Mouse (Mus musculus) heart, postnatal 0 days (tissue): ENCODE measurements around the gene Ddx18. TPM values are rescaled to one million over a fixed set of nuclear protein-coding genes. Genes with fewer than 3 reads are reported as not detected.

Experiments used
- ATAC-seq: fragments of 200-750 bp; cut with Nextera tagmentation; 2 replicates; pipeline ENCODE4 v1.8.0; 2017; ENCODE audit warnings: low read depth, moderate number of reproducible peaks, moderate library complexity; ENCODE audit not compliant: insufficient read depth
- DNase-seq: peaks from one replicate; pipeline ENCODE4 v3.0.0-alpha.2; 2016; ENCODE audit warnings: low spot score
- H3K27ac ChIP-seq: fragments of 300-500 bp; sonication (generic); 2 replicates; pipeline ENCODE4 v1.5.1; 2014; ENCODE audit warnings: low read depth, mild to moderate bottlenecking
- H3K27me3 ChIP-seq: fragments of 300-500 bp; sonication (generic); 2 replicates; pipeline ENCODE4 v1.6.1; 2014; ENCODE audit warnings: low read length, mixed read lengths; ENCODE audit not compliant: control insufficient read depth, insufficient read depth
- H3K36me3 ChIP-seq: fragments of 300-500 bp; sonication (generic); replicated peaks from 2 replicates; pipeline ENCODE4 v1.6.1; 2014; ENCODE audit warnings: low read length, mixed read lengths; ENCODE audit not compliant: control insufficient read depth, insufficient read depth
- H3K4me1 ChIP-seq: fragments of 300-500 bp; sonication (generic); 2 replicates; pipeline ENCODE4 v1.6.1; 2014; ENCODE audit warnings: antibody characterized with exemption; ENCODE audit not compliant: control insufficient read depth, insufficient read depth
- H3K4me2 ChIP-seq: fragments of 300-500 bp; sonication (generic); 2 replicates; pipeline ENCODE4 v1.6.1; 2014; ENCODE audit warnings: low read depth, mild to moderate bottlenecking, low read length, moderate library complexity
- H3K4me3 ChIP-seq: fragments of 300-500 bp; sonication (generic); 2 replicates; pipeline ENCODE4 v1.5.1; 2014; ENCODE audit warnings: low read depth, low read length
- H3K9ac ChIP-seq: fragments of 300-500 bp; sonication (generic); replicated peaks from 2 replicates; pipeline ENCODE4 v1.6.1; 2014; ENCODE audit warnings: low read depth, low read length, mixed read lengths
- H3K9me3 ChIP-seq: fragments of 300-500 bp; sonication (generic); replicated peaks from 2 replicates; pipeline ENCODE4 v1.6.1; 2016; ENCODE audit warnings: low read length; ENCODE audit not compliant: control insufficient read depth
- CTCF ChIP-seq: IDR thresholded peaks from 2 replicates; pipeline ENCODE4 v1.5.1; 2016; ENCODE audit warnings: antibody characterized with exemption, control low read depth, low read depth
- EP300 ChIP-seq: IDR thresholded peaks from 2 replicates; pipeline ENCODE4 v1.6.1; 2016; ENCODE audit warnings: antibody characterized with exemption, low read depth
- WGBS: fragments of 180-500 bp; shearing (Covaris S2); extraction: QIAGEN DNeasy Blood & Tissue Kit; methylation state at CpG from one replicate; pipeline ENCODE4 v1.1.7; 2014; 5-methylcytosine and 5-hydroxymethylcytosine counted together
- polyA plus RNA-seq: library from polyadenylated mRNA; unstranded; fragments of >200 nt; fragmentation: Nextera tagmentation; extraction: Ambion mirVana; gene quantifications from 2 replicates; pipeline ENCODE4 v1.2.1, GENCODE M21; 2015
- total RNA-seq: library from RNA; depleted of rRNA; stranded (reverse); fragments of >200 nt; gene quantifications from 2 replicates; pipeline ENCODE4 v1.2.3, GENCODE M21; 2014; ENCODE audit warnings: low replicate concordance; rRNA removed

Gene Ddx18
- 11.6 and 52.2 TPM in 2 replicates for total RNA-seq
- polyA plus RNA-seq = 23.3 and 23.7 TPM in 2 replicates

DNA sequence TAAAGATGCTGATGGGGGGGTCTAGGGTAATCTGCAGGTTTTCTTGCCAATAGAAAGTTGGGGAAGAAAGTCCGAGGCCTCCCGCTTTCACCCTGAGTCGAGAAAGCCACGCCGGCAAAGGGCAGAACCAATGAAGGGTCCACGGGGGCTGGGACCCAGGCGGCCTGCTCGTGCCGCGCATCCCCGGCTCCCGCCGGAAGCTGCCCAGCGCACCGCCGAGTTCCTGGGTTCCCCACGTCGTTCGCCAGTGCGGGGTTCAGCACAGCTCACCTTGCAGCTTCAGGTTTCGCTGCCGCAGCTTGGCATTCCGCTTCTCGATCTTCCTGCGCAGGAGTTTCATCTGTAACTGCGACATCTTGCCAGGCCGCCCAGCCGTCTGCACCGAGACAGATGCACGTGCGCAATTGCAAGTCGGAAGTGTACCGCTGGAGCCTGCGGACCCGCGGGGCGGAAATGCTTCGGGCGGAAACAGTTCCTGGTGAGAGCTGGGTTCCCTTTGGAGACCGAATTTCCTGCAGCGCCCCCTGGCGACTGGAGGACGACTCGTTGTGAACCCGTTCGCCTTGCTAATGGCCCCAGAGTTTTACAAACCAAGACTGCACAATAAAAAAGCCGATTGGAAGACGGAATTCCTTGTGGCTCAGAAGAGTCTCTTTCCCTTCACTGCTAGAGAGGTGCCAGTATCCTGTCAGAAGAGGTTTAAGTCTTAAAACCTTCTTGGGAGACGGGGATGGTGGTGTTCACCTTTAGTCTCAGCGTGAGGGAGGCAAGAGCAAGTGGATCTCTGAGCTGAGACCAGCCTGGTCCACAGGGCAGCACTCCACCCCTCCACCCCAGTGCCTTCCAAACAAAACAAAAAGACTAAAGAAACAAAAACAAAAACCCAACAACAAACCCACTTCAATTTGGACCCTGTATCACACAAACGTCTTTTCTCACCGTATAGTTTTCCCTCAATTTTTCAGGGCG lies at the start of gene Ddx18:
Gene Ddx18, minus strand, starts transcription at position 469 of the 969 bp plus-strand sequence.
- TF ChIP-seq EP300 (peak; percentile 69; the same call in 1 of the 2 replicates), CTCF (peak; percentile 76)
- H3K27ac ChIP-seq = peak within 1 kb of the TSS; percentile 27; the same call in 1 of the 2 replicates

GRCm38 (mm10) chr1:121608000-121608399 lies 40.2 kb upstream of the Ddx18 start:
- ATAC-seq (no peak), DNase-seq (no peak)
- H3K27ac ChIP-seq = no peak overlapping the region
- H3K36me3 ChIP-seq = no peaks in the 10 kb centered on the region
- no peak overlapping the region for H3K9ac ChIP-seq
- H3K9me3 ChIP-seq = 0 out of 2 replicates have a peak, but pooled peaks cover 4% of the 10 kb centered on the region
- no peaks in the 10 kb centered on the region for H3K27me3 ChIP-seq
- no peak for TF ChIP-seq CTCF
- TF ChIP-seq EP300 = no peak
- H3K4me2 ChIP-seq = no peak overlapping the region
- WGBS = 58% methylated on average over 7 of the region's 7 CpGs
- no peaks in the 10 kb centered on the region for H3K4me1 ChIP-seq
- H3K4me3 ChIP-seq = no peak overlapping the region

More for the DNA sequence above, at the start of gene Ddx18:
- Histone ChIP-seq H3K27me3 (no peaks in the 10 kb centered on the region), H3K4me3 (peak within 1 kb of the TSS; percentile 73), H3K9me3 (no peaks in the 10 kb centered on the region), H3K4me1 (peaks cover 11% of the 10 kb centered on the region; the same call in 1 of the 2 replicates), H3K36me3 (peaks cover 24% of the 10 kb centered on the region), H3K9ac (peak within 1 kb of the TSS; percentile 70), H3K4me2 (peak within 1 kb of the TSS; percentile 88)
- DNase-seq = peak; percentile 87
- ATAC-seq = peak; percentile 98
- WGBS = 6% methylated on average over 53 of the region's 53 CpGs

DNA sequence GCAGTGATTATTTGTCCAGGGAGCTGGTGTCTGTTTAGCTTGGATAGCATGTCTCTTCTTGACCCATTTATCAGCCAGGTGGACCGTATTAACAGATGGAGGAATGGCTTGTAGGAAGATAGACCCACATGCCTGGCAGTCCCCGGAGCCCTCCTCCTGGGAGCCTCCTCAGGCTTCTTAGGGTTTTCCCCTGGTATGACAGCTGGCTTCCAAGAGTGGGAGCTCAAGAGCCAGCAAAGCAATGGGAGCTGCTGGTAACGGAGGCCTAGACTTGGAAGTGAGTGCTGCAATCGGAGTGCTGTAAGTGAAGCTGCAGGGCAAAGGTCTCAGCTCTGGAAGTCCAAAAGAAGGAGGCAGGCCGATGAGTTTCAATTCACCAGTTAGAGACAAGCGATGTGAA lies 37.3 kb upstream of the Ddx18 start:
- Histone ChIP-seq H3K4me1 (no peaks in the 10 kb centered on the region), H3K9me3 (0 out of 2 replicates have a peak, but pooled peaks cover 4% of the 10 kb centered on the region), H3K27me3 (no peaks in the 10 kb centered on the region), H3K36me3 (no peaks in the 10 kb centered on the region), H3K4me3 (no peak overlapping the region), H3K27ac (no peak overlapping the region), H3K9ac (no peak overlapping the region), H3K4me2 (no peak overlapping the region)
- 39% methylated on average over 6 of the region's 6 CpGs for whole genome bisulfite sequencing
- DNase-seq (no peak), ATAC-seq (no peak)
- TF ChIP-seq EP300 = no peak
- 0 out of 2 replicates have a peak, but pooled peaks have one; percentile 1 for TF ChIP-seq CTCF

DNA sequence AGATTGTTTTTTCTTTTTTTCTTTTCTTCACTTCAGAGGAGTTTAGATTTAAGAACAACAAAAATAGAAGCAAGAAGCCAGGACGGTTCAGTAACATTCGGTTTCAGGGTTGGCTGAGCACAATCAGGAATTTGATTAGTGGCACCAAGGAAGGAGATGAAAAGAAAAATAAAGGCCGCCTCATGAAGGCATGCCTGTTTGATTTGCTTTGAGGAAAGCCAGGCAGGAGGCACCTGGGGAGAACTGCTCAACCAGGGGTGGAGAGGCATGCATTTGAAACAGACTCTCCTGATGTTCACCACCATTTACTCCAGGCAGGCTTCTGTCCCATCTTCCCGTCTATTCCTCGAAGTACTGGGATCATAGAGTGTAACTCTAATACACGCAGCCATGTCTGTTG lies 34.1 kb upstream of the Ddx18 start:
- Histone ChIP-seq H3K4me1 (no peaks in the 10 kb centered on the region), H3K36me3 (no peaks in the 10 kb centered on the region), H3K4me2 (no peak overlapping the region), H3K4me3 (no peak overlapping the region), H3K27ac (no peak overlapping the region), H3K27me3 (no peaks in the 10 kb centered on the region), H3K9me3 (0 out of 2 replicates have a peak, but pooled peaks cover 4% of the 10 kb centered on the region), H3K9ac (no peak overlapping the region)
- WGBS = 72% methylated on average over 6 of the region's 6 CpGs
- ATAC-seq (no peak), DNase-seq (no peak)
- TF ChIP-seq CTCF (no peak), EP300 (no peak)

GRCm38 (mm10) chr1:121601084-121601483 lies 33.3 kb upstream of the Ddx18 start:
- Histone ChIP-seq H3K27me3 (no peaks in the 10 kb centered on the region), H3K9me3 (0 out of 2 replicates have a peak, but pooled peaks cover 4% of the 10 kb centered on the region), H3K27ac (no peak overlapping the region), H3K4me1 (no peaks in the 10 kb centered on the region), H3K4me3 (no peak overlapping the region), H3K36me3 (no peaks in the 10 kb centered on the region), H3K4me2 (no peak overlapping the region), H3K9ac (no peak overlapping the region)
- WGBS = 25% methylated on average over 1 of the region's 1 CpGs
- ATAC-seq (no peak), DNase-seq (no peak)
- TF ChIP-seq CTCF = peak; percentile 35
- TF ChIP-seq EP300 = no peak
